Mouse (Mus musculus) cerebellum, adult 2 months (tissue): Measurements from ENCODE around the gene Angptl4. TPM values are rescaled to one million over a fixed set of nuclear protein-coding genes. Genes with fewer than 3 reads are reported as not detected.
"Not testable (repeated sequence)": the region's sequence is repeated elsewhere in the genome, so short reads cannot be mapped to it uniquely, and the experiment has no call there.

Source experiments
- DNase-seq, 2 experiments: peaks; one replicate each; pipeline ENCODE4 v3.0.0; 2021
- H3K27ac ChIP-seq: fragments of 200-500 bp; 2 replicates; pipeline ENCODE4 v1.5.1; 2012; ENCODE audit warnings: low read length, control low read depth, inconsistent platforms; ENCODE audit not compliant: insufficient read depth
- H3K27me3 ChIP-seq: fragments of 200-500 bp; 2 replicates; pipeline ENCODE4 v1.6.1; 2012; ENCODE audit warnings: inconsistent platforms, mild to moderate bottlenecking, low read length, moderate library complexity; ENCODE audit not compliant: control insufficient read depth, insufficient read depth
- H3K4me1 ChIP-seq: fragments of 200-500 bp; 2 replicates; pipeline ENCODE4 v1.6.1; 2011; ENCODE audit warnings: low read length; ENCODE audit not compliant: control insufficient read depth, insufficient read depth
- H3K4me3 ChIP-seq: fragments of 200-500 bp; replicated peaks from 2 replicates; pipeline ENCODE3; 2011; ENCODE audit warnings: mild to moderate bottlenecking, low read depth, low read length, control low read depth; ENCODE audit not compliant: insufficient read depth
- CTCF ChIP-seq: fragments of 200-500 bp; IDR thresholded peaks from 2 replicates; pipeline ENCODE4 v1.5.1; 2011; ENCODE audit warnings: low read depth, mild to moderate bottlenecking, control low read depth, low read length, moderate library complexity, borderline replicate concordance; ENCODE audit not compliant: insufficient read depth
- POLR2A ChIP-seq: fragments of 200-500 bp; IDR thresholded peaks from 2 replicates; pipeline ENCODE4 v1.6.1; 2011; ENCODE audit warnings: low read length, control low read depth, borderline replicate concordance; ENCODE audit not compliant: insufficient read depth
- WGBS: fragments of 180-500 bp; shearing (Covaris S2); methylation state at CpG from one replicate; pipeline ENCODE4 v1.1.7; 2018; 5-methylcytosine and 5-hydroxymethylcytosine counted together
- polyA plus RNA-seq: library from polyadenylated mRNA; depleted of rRNA; stranded (reverse); fragments of >200 nt; gene quantifications from 2 replicates; pipeline ENCODE4 v1.2.3, GENCODE M21; 2012; rRNA removed

The Angptl4 gene
- polyA plus RNA-seq, result 1.6 and 1.9 TPM in 2 replicates

DNA sequence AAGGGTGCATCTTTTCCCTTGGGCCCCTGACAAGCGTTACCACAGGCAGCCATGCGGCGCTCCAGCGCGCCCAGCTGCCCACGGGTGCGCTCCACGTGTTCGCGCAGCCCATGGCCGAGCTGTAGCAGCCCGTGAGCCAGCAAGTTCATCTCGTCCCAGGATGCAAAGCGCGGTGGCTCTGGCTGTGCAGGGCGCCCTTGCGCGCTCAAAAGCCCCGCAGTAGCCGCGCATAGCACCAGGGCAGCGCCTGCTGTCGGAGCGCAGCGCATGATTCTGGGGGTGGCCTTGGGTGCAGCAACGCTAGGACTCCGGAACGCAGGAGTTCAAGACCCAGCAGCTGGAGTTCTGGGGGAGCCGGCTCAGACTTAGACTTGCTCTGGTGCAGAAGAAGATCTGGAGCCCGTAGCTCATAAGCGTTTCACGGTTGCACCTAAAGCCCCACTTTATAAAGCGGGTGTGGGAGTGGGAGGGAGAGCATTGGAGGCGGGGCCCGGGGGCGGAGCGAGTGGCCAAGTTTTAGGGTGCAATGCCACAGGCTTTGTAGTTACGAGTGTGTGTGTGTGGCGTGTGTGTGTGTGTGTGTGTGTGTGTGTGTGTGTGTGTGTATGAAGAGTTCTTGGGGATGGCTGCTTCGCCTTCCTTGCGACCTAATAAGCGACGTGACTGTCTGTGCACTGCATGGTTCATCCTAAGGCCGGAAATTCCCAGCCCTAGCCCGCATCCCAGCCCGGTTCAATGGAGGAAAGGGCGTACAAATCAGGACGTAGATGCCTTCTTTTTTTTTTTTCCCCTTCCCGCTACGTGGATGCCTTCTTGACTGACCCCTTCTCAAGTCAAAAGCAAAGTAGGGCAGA, at the start of gene Angptl4:
Angptl4 (minus strand) TSS at position 707 of the 854 bp plus-strand sequence.
- 3% methylated on average over 50 of the region's 50 CpGs for WGBS
- TF ChIP-seq CTCF, result no peak
- no peak for TF ChIP-seq POLR2A
- Histone ChIP-seq H3K4me3 (peak within 1 kb of the TSS; percentile 37), H3K4me1 (no peaks in the 10 kb centered on the region), H3K27ac (no peak within 1 kb of the TSS; the same call in 1 of the 2 replicates), H3K27me3 (no peaks in the 10 kb centered on the region)
- peak; percentile 38 to 44 for DNase-seq

DNA sequence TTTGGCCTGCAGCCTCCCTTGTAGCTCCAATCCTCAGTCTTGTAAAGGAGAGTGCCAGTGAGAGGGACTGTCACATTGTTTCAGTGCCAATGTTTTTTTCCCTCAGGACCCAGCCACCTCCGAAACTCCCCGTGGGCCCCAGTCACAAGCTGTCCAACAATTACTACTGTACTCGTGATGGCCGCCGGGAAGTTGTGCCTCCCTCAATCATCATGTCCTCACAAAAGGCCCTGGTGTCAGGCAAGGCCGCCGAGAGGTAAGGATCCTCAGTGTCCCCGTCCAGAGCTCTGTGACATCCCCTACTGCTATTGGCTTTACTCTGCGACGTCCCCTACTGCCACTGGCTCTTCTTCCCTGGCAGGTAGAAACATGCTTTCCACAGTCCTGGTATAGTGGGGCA, 47.9 kb upstream of the Angptl4 start:
- WGBS, result 18% methylated on average over 10 of the region's 10 CpGs
- Histone ChIP-seq H3K27me3 (no peaks in the 10 kb centered on the region), H3K4me3 (no peak overlapping the region), H3K4me1 (peaks cover 13% of the 10 kb centered on the region), H3K27ac (peak overlapping the region; percentile 10; the same call in 1 of the 2 replicates)
- no peak for TF ChIP-seq CTCF
- TF ChIP-seq POLR2A, result no peak
- DNase-seq, result peak in 1 of 2 experiments; percentile 30

DNA sequence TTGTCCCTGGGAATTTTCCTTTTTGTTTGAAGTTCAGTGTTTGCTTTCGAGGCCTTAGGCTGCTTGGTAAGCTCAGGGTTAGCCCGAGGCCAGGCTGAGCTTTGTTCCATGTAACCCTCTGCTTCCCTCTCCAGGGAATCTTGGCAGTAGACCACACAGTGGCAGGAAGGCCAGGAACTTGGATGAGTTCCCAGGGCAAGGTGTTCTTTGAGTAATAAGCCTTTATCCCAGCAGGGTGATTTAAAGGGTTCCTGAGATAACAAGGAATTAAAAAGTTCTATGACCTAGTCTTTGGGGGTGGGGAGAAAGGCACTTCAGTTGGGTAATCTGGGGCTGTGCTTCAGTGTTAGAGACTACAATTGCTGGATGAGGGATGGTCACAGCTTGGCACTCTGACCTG, 47.3 kb upstream of the Angptl4 start:
- DNase-seq, result peak; percentile 64 to 84
- 3% methylated on average over 2 of the region's 2 CpGs for WGBS
- TF ChIP-seq CTCF (no peak), POLR2A (no peak)

DNA sequence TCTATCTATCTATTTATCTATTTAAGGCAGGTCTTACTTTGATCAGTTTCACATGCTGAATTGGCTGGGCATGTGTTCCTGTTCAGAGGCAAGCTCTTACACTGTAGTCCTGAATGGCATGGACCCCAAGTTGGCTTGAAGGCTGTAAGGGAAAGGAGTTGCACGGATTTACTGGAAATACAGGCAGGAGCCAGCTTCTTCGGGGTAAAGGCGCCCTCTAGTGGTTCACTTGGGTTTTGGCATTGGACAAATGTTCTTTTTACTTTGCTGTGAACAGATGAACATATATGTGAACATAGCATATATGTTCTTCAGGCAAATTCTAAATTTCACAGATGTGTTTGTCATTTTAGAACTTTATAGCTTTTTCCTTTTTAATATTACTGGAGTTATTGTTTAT, 45.2 kb upstream of the Angptl4 start:
- no peaks in the 10 kb centered on the region for H3K27me3 ChIP-seq
- peak; percentile 74 to 77 for DNase-seq
- H3K27ac ChIP-seq, result no peak overlapping the region
- WGBS, result 0% methylated on average over 3 of the region's 3 CpGs
- H3K4me3 ChIP-seq, result no peak overlapping the region
- H3K4me1 ChIP-seq, result peaks cover 13% of the 10 kb centered on the region
- TF ChIP-seq POLR2A (no peak), CTCF (peak; percentile 79)

More for the DNA sequence above, 47.3 kb upstream of the Angptl4 start:
- H3K27me3 ChIP-seq, result no peaks in the 10 kb centered on the region
- H3K4me1 ChIP-seq, result peaks cover 13% of the 10 kb centered on the region
- H3K27ac ChIP-seq, result peak overlapping the region; percentile 43; the same call in 1 of the 2 replicates
- no peak overlapping the region for H3K4me3 ChIP-seq

DNA sequence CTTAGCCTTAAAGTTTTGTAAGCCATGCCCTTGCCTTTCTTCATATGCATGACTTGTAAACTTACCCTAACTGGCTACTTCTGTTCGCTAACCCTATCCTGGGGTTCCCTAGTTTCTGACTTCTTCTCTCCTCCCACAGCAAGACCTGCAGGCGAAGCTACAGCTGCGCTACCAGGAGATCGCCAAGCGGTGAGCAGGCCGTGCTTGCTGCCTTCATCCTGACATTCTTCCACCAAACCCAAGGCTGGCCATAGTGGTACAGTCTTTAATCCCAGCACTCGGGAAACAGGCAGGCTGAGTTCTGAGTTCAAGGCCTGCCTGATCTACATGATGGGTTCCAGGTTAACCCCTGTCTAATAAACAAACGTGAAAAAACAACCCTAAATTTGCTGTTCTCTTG, 43.8 kb upstream of the Angptl4 start:
- H3K4me3 ChIP-seq, result peak overlapping the region; percentile 30
- WGBS, result 76% methylated on average over 8 of the region's 8 CpGs
- H3K4me1 ChIP-seq, result peaks cover 13% of the 10 kb centered on the region

DNA sequence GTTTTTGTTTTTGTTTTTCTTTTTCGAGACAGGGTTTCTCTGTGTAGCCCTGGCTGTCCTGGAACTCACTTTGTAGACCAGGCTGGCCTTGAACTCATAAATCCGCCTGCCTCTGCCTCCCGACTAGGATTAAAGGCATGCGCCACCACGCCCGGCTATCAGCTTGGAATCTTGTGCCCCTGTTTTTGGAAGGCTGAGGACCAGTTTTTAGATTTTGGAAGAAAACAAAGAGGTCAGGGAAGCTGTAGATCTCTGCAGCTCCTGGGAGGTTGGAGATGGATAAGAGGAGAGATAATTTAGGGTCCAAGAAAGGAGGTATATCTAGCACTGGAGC, 43.3 kb upstream of the Angptl4 start:
- 5% methylated on average over 6 of the region's 6 CpGs for WGBS
- H3K27ac ChIP-seq, result not testable (repeated sequence)
- H3K4me1 ChIP-seq, result peaks cover 13% of the 10 kb centered on the region

More for the DNA sequence above, 43.8 kb upstream of the Angptl4 start:
- TF ChIP-seq POLR2A, result no peak
- no peak for TF ChIP-seq CTCF
- H3K27ac ChIP-seq, result no peak overlapping the region
- DNase-seq, result no peak
- H3K27me3 ChIP-seq, result no peaks in the 10 kb centered on the region

DNA sequence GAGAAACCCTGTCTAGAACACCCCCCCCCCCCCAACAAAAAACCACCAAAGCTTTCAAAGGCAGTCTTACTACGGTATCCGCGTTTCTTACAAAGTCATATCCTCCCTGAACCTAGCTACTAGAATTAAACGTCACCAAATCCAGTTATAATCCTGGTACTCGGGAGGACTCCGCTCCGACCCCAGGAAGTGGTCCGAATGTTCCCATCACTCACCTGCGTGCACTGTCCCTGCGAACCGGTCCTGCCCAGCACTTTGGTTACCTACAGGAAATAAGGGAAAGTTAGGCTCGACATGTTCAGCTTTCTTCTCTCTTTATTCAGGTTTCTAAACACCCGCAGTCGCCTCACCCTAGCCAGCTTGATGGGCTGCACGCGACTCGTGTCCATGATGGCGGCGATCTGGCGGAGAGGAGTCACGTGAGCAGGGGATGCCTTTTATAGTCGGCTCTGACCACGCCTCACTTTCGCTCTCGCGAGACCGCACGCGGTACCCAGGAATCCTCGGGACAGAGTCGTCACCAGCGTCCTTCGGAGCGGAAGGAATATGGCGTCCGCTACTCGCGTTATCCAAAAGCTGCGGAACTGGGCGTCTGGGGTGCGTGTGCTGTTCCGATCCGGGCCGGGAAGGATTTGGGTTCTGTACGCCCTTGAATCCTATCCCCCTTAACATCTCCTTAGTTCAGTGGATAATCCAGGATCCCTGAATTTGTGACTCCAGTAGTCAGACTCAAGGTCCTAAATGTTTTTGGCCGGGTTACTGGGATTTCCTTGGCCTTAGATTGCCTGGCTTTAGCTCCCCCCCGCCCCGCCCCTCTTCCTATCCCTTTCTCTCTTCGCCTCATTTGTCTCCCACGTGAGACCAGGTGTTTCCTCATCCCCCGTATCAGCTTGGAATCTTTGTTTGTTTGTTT, 42.7 kb upstream of the Angptl4 start, which contains the start of the genes Rps28 and Ndufa7:
Rps28 (minus strand) TSS at position 479 of the 913 bp plus-strand sequence.
Ndufa7 (plus strand) TSS at position 489 of the 913 bp plus-strand sequence.
- Histone ChIP-seq H3K4me1 (peaks cover 8% of the 10 kb centered on the region; the same call in 1 of the 2 replicates), H3K27me3 (no peaks in the 10 kb centered on the region), H3K4me3 (peak within 1 kb of the TSS; percentile 97), H3K27ac (peak within 1 kb of the TSS; percentile 31; the same call in 1 of the 2 replicates)
- peak; percentile 97 to 98 for DNase-seq
- WGBS, result under 1% methylated on average over 51 of the region's 51 CpGs
- TF ChIP-seq POLR2A (peak; percentile 97), CTCF (no peak)

More for the DNA sequence above, 43.3 kb upstream of the Angptl4 start:
- not testable (repeated sequence) for DNase-seq, H3K27me3 ChIP-seq
- H3K4me3 ChIP-seq, result peak overlapping the region; percentile 97

DNA sequence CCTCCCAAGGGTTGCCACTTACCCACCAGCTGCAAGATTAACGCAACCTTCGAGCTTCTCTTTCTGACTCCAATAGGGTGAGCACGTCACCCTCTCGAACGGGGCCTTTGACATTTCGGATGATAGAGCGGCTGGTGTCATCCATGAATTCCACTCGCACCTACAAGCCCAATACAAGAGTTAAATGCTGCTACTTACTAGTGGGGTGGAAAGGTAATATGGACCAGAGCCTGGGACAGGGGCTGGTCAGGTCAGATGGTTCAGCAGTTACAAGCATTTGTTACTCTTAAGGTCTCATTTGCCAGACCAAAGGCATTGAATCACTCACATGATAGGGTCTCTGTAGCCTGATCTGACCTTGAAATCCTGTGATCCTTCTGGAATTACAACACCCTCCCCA, 41.5 kb upstream of the Angptl4 start:
- not testable (repeated sequence) for DNase-seq, H3K27ac ChIP-seq, H3K27me3 ChIP-seq, H3K4me1 ChIP-seq
- 75% methylated on average over 8 of the region's 8 CpGs for WGBS
- peak overlapping the region; percentile 97 for H3K4me3 ChIP-seq
